Mouse (Mus musculus) thymus, adult 2 months (tissue): ENCODE measurements at regions not wholly inside any gene's neighbourhood (a gene's known extent, or its start where the extent isn't known, plus 50 kb on each side); places are given as distances from the start of the nearest gene placed in this dataset.

Experiments used
- CTCF ChIP-seq: fragments of 200-500 bp; IDR thresholded peaks from 2 replicates; pipeline ENCODE4 v1.5.1; 2012; ENCODE audit warnings: mild to moderate bottlenecking, control low read depth, low read length, moderate library complexity, borderline replicate concordance; ENCODE audit not compliant: control insufficient read depth, poor library complexity, insufficient read depth; ENCODE audit errors: extremely low read depth
- POLR2A ChIP-seq: fragments of 200-500 bp; IDR thresholded peaks from 2 replicates; pipeline ENCODE4 v1.6.1; 2012; ENCODE audit warnings: mild to moderate bottlenecking, low read length, control low read depth, moderate library complexity; ENCODE audit not compliant: control insufficient read depth, poor library complexity, insufficient read depth; ENCODE audit errors: extremely low read depth

- TF ChIP-seq POLR2A (no peak), CTCF (no peak)
Observed at GRCm38 (mm10) chr9:69568631-69569230, 115.3 kb downstream of the Anxa2 start.
